Mouse (Mus musculus) heart, embryonic 14.5 days (tissue): ENCODE results near the gene B3gnt4. TPM values are rescaled to one million over a fixed set of nuclear protein-coding genes. Genes with fewer than 3 reads are reported as not detected.
"Not testable (repeated sequence)": the region's sequence is repeated elsewhere in the genome, so short reads cannot be mapped to it uniquely, and the experiment has no call there.

ENCODE experiments used
- ATAC-seq: fragments of 200-750 bp; cut with Nextera tagmentation; 2 replicates; pipeline ENCODE4 v1.8.0; 2017; ENCODE audit warnings: low read depth, moderate TSS enrichment; ENCODE audit not compliant: insufficient number of reproducible peaks, insufficient read depth, low FRiP score
- H3K27ac ChIP-seq, 2 experiments: fragments of 200-500 bp in 1 of 2; fragments of 300-500 bp in 1 of 2; sonication (generic) in 1 of 2; replicated peaks in 1 of 2; 2 replicates each; pipeline ENCODE4 v1.5.1; 2012 to 2014; ENCODE audit warnings: low read depth in 2 of 2, low read length in 2 of 2, control low read depth in 1 of 2, mild to moderate bottlenecking in 1 of 2, mixed read lengths in 1 of 2; ENCODE audit not compliant: control insufficient read depth in 1 of 2, insufficient read depth in 1 of 2
- H3K27me3 ChIP-seq: fragments of 300-500 bp; sonication (generic); 2 replicates; pipeline ENCODE4 v1.6.1; 2014; ENCODE audit warnings: mild to moderate bottlenecking, low read length, control low read depth; ENCODE audit not compliant: control insufficient read depth, insufficient read depth
- H3K36me3 ChIP-seq: fragments of 300-500 bp; sonication (generic); 2 replicates; pipeline ENCODE4 v1.6.1; 2014; ENCODE audit warnings: mild to moderate bottlenecking, control low read depth, low read length, mixed read lengths; ENCODE audit not compliant: control insufficient read depth, insufficient read depth
- H3K4me1 ChIP-seq, 2 experiments: fragments of 200-500 bp in 1 of 2; fragments of 300-500 bp in 1 of 2; sonication (generic) in 1 of 2; 2 replicates each; pipeline ENCODE4 v1.6.1; 2012 to 2014; ENCODE audit warnings: low read length in 2 of 2, control low read depth in 1 of 2, mixed read lengths in 1 of 2; ENCODE audit not compliant: control insufficient read depth in 2 of 2, insufficient read depth in 2 of 2
- H3K4me2 ChIP-seq: fragments of 300-500 bp; sonication (generic); 2 replicates; pipeline ENCODE4 v1.6.1; 2014; ENCODE audit warnings: mild to moderate bottlenecking, low read length
- H3K4me3 ChIP-seq, 2 experiments: fragments of 200-500 bp in 1 of 2; fragments of 300-500 bp in 1 of 2; sonication (generic) in 1 of 2; 2 replicates each; pipeline ENCODE4 v1.5.1; 2012 to 2014; ENCODE audit warnings: low read length in 2 of 2, mild to moderate bottlenecking in 2 of 2, control low read depth in 1 of 2, low read depth in 1 of 2, moderate library complexity in 1 of 2; ENCODE audit not compliant: control insufficient read depth in 1 of 2, insufficient read depth in 1 of 2
- H3K9ac ChIP-seq: fragments of 300-500 bp; sonication (generic); 2 replicates; pipeline ENCODE4 v1.6.1; 2014; ENCODE audit warnings: mild to moderate bottlenecking, low read length
- H3K9me3 ChIP-seq: fragments of 300-500 bp; sonication (generic); 2 replicates; pipeline ENCODE4 v1.6.1; 2016; ENCODE audit warnings: low read length, control low read depth; ENCODE audit not compliant: control insufficient read depth
- WGBS: fragments of 180-500 bp; shearing (Covaris S2); extraction: QIAGEN DNeasy Blood & Tissue Kit; methylation state at CpG from one replicate; pipeline ENCODE4 v1.1.7; 2014; 5-methylcytosine and 5-hydroxymethylcytosine counted together
- polyA plus RNA-seq: library from polyadenylated mRNA; unstranded; fragments of >200 nt; fragmentation: Nextera tagmentation; extraction: Ambion mirVana; gene quantifications from 2 replicates; pipeline ENCODE4 v1.2.1, GENCODE M21; 2014

B3gnt4 gene
- polyA plus RNA-seq, 1 experiment from 2014 or later = 0.41 TPM

- H3K4me2 ChIP-seq = no peak overlapping the region; the same call in 1 of the 2 replicates
- H3K27ac ChIP-seq = no peak overlapping the region
- no peak overlapping the region for H3K4me3 ChIP-seq
- H3K9me3 ChIP-seq = no peaks in the 10 kb centered on the region
- no peak for ATAC-seq
- WGBS = 60% methylated on average over 9 of the region's 9 CpGs
- H3K36me3 ChIP-seq = no peaks in the 10 kb centered on the region
- H3K9ac ChIP-seq = no peak overlapping the region
- peaks cover 3 to 10% of the 10 kb centered on the region in 2 experiments for H3K4me1 ChIP-seq
- no peaks in the 10 kb centered on the region for H3K27me3 ChIP-seq
These were observed 20.3 kb upstream of the B3gnt4 start for GRCm38 (mm10) chr5:123489935-123490334.

- no peak overlapping the region for H3K4me2 ChIP-seq
- no peak for ATAC-seq
- H3K36me3 ChIP-seq = no peaks in the 10 kb centered on the region
- no peak overlapping the region for H3K4me3 ChIP-seq
- H3K9me3 ChIP-seq = no peaks in the 10 kb centered on the region
- H3K27ac ChIP-seq = no peak overlapping the region
- H3K4me1 ChIP-seq = peaks cover 11 to 12% of the 10 kb centered on the region in 2 experiments
- H3K27me3 ChIP-seq = peaks cover 13% of the 10 kb centered on the region; the same call in 1 of the 2 replicates
- WGBS = 38% methylated on average over 4 of the region's 4 CpGs
- H3K9ac ChIP-seq = no peak overlapping the region
These were observed 10.5 kb upstream of the B3gnt4 start for GRCm38 (mm10) chr5:123499717-123500116.

GRCm38 (mm10) chr5:123501973-123502372 is 8.3 kb upstream of the B3gnt4 start:
- no peaks in the 10 kb centered on the region for H3K36me3 ChIP-seq
- no peaks in the 10 kb centered on the region for H3K9me3 ChIP-seq
- WGBS = 31% methylated on average over 4 of the region's 4 CpGs
- no peak overlapping the region for H3K9ac ChIP-seq
- no peak overlapping the region for H3K27ac ChIP-seq
- H3K4me1 ChIP-seq = peaks cover 11 to 12% of the 10 kb centered on the region in 2 experiments
- H3K4me3 ChIP-seq = no peak overlapping the region
- ATAC-seq = no peak
- no peak overlapping the region for H3K4me2 ChIP-seq
- peaks cover 25% of the 10 kb centered on the region; the same call in 1 of the 2 replicates for H3K27me3 ChIP-seq

GRCm38 (mm10) chr5:123507936-123508723 is 2.1 kb upstream of the B3gnt4 start:
- Histone ChIP-seq H3K27me3 (peaks cover 28% of the 10 kb centered on the region), H3K9ac (peak overlapping the region; percentile 51), H3K9me3 (no peaks in the 10 kb centered on the region), H3K4me1 (no peaks in the 10 kb centered on the region; a peak in 1 of 4 replicates), H3K36me3 (peaks cover 20% of the 10 kb centered on the region; the same call in 1 of the 2 replicates), H3K27ac (no peak overlapping the region), H3K4me3 (peak overlapping the region; percentile 52 to 62), H3K4me2 (peak overlapping the region; percentile 76)
- WGBS = under 1% methylated on average over 53 of the region's 59 CpGs
- peak; percentile 75 for ATAC-seq

- peaks cover 24% of the 10 kb centered on the region for H3K27me3 ChIP-seq
- peak overlapping the region; percentile 51 for H3K9ac ChIP-seq
- WGBS = 4% methylated on average over 12 of the region's 12 CpGs
- no peak for ATAC-seq
- peak overlapping the region; percentile 76 for H3K4me2 ChIP-seq
- no peaks in the 10 kb centered on the region for H3K9me3 ChIP-seq
- H3K4me3 ChIP-seq = peak overlapping the region; percentile 52 to 62
- no peaks in the 10 kb centered on the region; a peak in 1 of 4 replicates for H3K4me1 ChIP-seq
- H3K27ac ChIP-seq = no peak overlapping the region
- H3K36me3 ChIP-seq = peaks cover 20% of the 10 kb centered on the region; the same call in 1 of the 2 replicates
These were observed 1.3 kb upstream of the B3gnt4 start for GRCm38 (mm10) chr5:123508921-123509320.

GRCm38 (mm10) chr5:123511426-123511825 is 1.2 kb downstream of the B3gnt4 start:
- not testable (repeated sequence) for H3K4me2 ChIP-seq, H3K4me3 ChIP-seq, H3K4me1 ChIP-seq, H3K27ac ChIP-seq, ATAC-seq, H3K9ac ChIP-seq, H3K9me3 ChIP-seq
- H3K36me3 ChIP-seq = peaks cover 42% of the 10 kb centered on the region
- WGBS = 68% methylated on average over 3 of the region's 3 CpGs
- H3K27me3 ChIP-seq = peaks cover 13% of the 10 kb centered on the region

GRCm38 (mm10) chr5:123512102-123512501 is 1.8 kb downstream of the B3gnt4 start:
- H3K4me1 ChIP-seq = no peaks in the 10 kb centered on the region; a peak in 1 of 4 replicates
- peaks cover 9% of the 10 kb centered on the region for H3K27me3 ChIP-seq
- H3K9me3 ChIP-seq = no peaks in the 10 kb centered on the region
- H3K9ac ChIP-seq = no peak overlapping the region
- WGBS = 65% methylated on average over 3 of the region's 3 CpGs
- no peak for ATAC-seq
- H3K4me2 ChIP-seq = no peak overlapping the region
- H3K36me3 ChIP-seq = peaks cover 49% of the 10 kb centered on the region
- no peak overlapping the region for H3K4me3 ChIP-seq
- no peak overlapping the region for H3K27ac ChIP-seq
